Mouse (Mus musculus) skeletal muscle tissue, adult 2 months (tissue): ENCODE measurements at regions not wholly inside any gene's neighbourhood (a gene's known extent, or its start where the extent isn't known, plus 50 kb on each side); places are given as distances from the start of the nearest gene placed in this dataset.

Source experiments
- DNase-seq: peaks from one replicate; pipeline ENCODE4 v3.0.0-alpha.2; 2012; ENCODE audit warnings: low read depth, low spot score

GRCm38 (mm10) chr5:53329591-53329990 lies 62.7 kb downstream of the Smim20 start:
- no peak for DNase-seq

DNA sequence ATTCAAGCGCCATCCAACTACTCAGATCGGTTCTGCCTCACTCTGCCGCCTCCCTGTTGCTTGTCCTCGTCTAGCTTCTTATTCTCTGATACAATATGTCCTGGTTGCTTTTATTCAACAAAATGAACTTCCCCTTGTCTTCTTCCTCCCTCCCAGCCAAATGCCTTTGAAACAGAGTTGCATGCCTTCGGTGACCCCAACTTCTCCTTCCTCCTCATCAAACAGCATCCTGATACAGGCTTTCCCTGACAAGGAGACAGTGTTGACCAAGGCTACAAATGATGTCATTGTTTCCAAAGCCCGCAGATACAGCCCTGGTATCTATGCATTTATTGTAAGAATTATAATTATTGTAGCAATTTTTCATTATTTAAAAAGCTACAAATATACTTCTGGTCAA lies 69.8 kb downstream of the Smim20 start:
- no peak for DNase-seq

DNA sequence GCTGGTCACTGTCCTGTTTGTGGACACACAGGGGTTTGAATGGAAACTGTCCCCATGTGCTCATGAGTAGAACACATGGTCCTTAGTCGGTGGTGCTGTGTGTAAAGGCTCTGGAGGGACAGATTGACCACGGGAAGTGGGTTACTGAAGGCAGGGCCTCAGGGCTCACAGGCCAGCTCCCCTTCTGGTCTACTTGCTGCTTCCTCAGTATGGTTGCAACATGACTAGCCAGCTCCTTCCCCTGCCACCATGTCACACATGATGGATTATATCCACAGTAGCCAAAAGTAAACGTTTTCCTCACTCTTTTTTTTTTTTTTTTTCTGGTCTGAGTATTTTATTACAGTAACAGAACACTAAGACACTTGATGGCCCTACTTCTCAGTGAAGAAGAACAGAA lies 70.9 kb downstream of the Smim20 start:
- DNase-seq, result no peak

DNA sequence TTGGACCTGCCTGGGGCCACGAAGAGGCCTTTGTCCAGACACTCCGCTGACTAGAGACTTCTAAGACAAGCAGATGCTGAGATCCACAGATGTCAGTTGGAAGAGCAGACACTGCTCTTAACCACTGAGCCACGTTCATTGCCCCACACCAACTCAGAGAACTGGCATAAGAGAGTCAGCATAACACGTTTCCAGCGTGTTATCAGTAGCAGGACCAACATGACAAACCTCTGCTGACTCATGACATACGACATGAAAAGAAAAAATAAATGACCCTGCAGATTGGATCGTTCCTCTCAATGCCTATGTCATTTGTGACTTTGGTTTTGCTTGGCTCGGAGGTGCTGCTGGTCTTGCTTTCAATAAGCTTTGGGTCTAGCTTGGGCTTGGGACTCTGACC lies 78.3 kb downstream of the Smim20 start:
- DNase-seq, result no peak

- peak; percentile 94 for DNase-seq
Observed at GRCm38 (mm10) chr5:53346028-53346427, 79.1 kb downstream of the Smim20 start.

- DNase-seq, result peak; percentile 27
Observed at GRCm38 (mm10) chr5:53346756-53347155, 79.9 kb downstream of the Smim20 start.

DNA sequence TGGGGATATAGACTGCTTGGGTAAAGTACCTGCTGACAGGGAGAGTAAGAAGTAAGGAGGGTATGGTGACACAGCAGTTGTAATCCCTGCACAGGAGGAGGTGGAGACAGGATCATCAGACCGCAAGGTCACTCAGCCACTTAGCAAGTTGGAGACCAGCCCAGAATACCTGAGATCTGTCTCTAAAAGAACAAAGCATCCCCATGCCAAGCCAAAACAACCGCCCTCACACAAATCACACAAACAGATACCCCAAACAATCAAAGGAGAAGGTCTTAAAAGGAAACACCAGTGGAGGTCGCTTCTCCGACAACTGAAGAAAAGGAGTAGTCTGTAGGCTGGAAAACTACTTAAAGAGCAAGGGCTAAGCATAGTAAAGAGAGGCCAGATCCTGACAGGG lies 86.0 kb downstream of the Smim20 start:
- no peak for DNase-seq

DNA sequence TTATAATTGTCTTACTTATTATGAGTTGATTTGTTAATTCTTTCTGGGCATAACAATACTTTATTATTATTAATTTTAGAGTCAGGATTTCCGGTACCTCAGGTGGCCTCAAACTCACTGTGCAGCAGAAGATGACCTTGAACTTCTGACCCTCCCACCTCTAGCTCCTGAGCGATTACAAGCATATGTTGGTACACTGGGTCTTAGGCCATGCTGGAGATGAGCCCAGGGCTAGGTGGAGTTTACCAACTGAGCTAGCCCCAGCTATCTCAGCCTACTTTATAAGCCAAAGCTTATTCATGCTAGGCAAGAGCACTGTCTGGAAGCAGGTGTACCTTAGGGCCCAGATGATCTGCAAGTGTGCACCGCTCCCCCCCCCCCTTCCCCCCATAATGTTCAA lies 87.4 kb downstream of the Smim20 start:
- DNase-seq, result no peak

GRCm38 (mm10) chr5:53355069-53355468 lies 88.2 kb downstream of the Smim20 start:
- peak; percentile 55 for DNase-seq

DNA sequence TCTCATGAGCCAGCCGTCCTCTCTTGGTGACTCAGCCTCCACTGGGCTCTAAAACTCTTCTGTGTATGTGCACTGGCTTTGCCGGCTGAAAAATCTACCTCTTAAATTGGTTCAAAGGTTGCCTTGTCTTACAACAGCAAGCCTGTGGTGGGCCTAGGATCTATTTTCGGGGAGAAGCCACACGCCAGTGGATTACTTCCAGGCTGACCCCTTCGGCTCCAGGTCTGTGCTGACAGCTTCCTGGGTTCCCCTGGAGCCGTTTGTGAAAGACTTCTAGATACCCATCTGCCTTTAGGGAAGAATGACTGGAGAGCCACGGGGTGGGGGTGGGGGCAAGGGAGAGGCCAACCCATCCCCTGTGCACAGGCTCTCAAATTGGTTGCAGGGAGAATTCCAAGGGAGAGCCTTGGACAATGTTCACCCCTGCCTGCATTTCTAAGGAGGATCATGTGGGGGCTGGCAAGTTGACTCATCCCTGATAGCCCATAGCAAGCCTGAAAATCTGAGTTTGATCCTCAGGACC lies 90.3 kb downstream of the Smim20 start:
- no peak for DNase-seq

- DNase-seq, result no peak
Observed at GRCm38 (mm10) chr5:53358181-53358580, 91.3 kb downstream of the Smim20 start.

GRCm38 (mm10) chr5:53359887-53360286 lies 93.0 kb downstream of the Smim20 start:
- DNase-seq, result no peak

DNA sequence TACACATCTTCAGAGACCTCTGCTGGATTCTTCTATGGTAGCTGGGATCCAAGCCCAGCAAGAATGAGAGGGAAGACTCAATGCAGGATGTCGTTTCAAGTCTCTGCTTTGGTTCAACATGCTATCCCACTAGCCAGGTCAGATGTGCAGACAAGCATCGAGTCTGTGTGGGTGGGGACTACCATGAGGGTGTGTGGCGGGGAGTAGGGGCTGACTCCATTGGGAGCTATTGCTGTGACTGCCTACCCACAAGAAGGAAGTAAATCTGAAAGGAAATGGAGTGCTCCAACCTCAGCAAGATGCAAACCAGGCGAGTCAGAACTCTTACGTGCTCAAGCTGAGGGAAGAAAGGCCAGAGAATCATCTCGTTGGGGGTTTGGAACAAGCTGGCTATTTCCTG lies 94.4 kb downstream of the Smim20 start:
- DNase-seq, result peak; percentile 30

- no peak for DNase-seq
Observed at GRCm38 (mm10) chr5:53363898-53364297, 97.0 kb downstream of the Smim20 start.

DNA sequence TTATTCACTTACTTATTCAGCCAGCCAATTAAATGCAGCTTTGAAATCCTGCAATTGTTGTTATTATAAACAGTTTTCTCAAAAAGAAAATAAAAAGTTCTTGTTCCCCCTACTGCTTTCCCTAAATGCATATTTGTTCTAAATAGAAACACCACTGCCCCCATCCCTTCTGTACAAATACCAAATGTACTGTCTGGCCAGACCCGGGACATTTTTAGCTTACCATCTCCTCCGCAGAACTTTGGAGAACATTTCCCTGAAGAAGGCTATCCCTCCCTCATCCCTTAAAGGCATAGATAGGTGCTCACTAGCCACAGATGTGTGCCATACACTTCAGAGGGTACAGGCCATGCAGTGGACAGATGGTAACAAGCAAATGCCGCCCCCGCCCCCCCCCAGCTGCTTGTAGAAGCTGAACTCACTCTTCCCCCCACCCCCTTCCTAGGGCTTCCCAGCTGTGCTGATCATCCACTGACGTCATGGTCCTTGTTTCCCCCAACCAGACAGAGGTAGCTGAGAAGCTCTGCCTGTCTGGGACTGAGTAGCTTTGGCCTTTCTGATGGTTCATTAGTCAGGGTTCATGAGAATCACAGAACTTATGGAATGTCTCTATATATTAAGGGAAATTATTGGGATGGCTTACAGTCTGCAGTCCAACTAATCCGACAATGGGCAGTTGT lies 98.9 kb upstream of the Rbpj start:
- DNase-seq, result no peak

GRCm38 (mm10) chr5:53370272-53370671 lies 95.7 kb upstream of the Rbpj start:
- no peak for DNase-seq

GRCm38 (mm10) chr5:53371638-53372037 lies 94.3 kb upstream of the Rbpj start:
- peak; percentile 83 for DNase-seq

- no peak for DNase-seq
Observed at GRCm38 (mm10) chr5:53373315-53373714, 92.6 kb upstream of the Rbpj start.

DNA sequence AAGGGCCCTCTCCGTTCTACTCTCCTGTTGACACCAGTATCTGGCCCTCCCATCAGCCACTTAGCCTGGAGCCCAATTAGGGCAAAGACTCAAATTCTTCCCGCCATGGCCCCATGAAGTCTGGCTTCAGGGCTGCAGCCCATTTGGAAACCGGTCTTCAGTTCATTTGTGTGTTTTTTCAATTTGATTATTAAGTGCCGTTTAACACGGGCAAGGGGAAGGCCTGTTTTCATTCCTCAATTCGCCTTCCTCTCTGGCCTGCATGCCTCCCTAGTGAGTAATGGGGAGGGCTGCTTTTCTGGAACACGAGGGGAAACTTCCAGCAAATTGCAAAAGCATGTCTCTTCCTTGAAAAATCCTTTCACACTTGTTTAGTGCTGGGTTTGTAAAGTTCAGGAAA lies 89.1 kb upstream of the Rbpj start:
- peak; percentile 68 for DNase-seq

GRCm38 (mm10) chr5:53377698-53378097 lies 88.3 kb upstream of the Rbpj start:
- peak; percentile 50 for DNase-seq

DNA sequence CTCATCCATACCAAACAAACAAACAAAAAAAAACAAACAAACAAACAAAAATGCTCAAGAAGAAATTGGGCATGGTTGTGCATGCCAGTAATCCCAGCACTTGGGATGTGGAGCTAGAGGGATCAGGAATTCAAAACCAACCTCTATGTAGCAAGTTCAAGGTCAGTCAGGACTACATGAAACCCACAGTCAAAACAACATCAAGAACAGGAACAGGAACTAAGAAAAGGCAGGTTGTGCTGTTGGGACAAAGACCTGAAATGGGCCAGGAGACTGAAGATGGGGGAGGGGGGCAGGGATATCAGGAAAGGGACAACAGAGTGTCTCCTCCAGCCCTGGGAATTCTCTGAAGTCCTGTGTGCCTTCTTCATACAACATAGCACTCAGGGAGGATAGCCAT lies 87.8 kb upstream of the Rbpj start:
- DNase-seq, result no peak

DNA sequence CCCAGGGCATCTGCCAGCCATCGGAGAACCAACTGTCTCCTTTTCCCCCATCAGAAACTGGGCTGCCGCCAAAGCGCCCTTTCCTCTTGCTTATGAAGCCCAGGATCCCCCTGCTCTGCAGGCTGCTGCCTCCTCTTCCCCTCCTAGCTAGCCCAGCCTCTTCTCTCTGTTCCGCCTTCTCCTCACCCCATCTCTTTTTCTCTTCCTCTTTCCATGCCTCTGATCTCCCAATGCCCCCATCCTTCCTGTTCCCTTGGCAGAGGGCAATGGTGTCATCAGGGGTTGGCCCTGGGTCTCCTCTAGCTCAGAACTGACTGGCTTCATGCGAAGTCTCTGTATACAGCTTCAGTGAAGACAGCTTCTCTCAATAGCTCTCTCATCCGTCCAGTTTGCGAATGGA lies 87.4 kb upstream of the Rbpj start:
- DNase-seq, result peak; percentile 52

GRCm38 (mm10) chr5:53379612-53380011 lies 86.3 kb upstream of the Rbpj start:
- DNase-seq, result no peak

DNA sequence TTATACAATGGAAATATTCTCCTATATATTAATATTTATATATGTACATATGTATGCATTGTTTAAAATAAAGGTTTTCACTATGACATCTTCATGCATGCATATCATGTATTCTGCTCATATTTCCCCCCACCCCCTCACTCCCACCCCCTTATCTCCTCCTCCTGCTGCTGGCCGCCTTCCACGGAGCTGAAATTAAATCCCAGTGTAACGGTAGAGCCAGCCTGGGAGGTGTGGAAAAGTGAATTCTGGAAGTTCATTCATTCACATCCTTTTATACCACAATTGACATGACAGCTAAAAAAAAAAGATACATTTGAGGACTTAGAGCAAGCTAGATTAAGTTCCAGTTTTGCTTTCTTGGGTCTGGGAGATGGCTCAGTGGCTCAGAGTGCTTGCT lies 85.7 kb upstream of the Rbpj start:
- DNase-seq, result no peak
